Mouse (Mus musculus): Measurements from ENCODE around the gene Pmepa1.

Pmepa1 gene

GRCm38 (mm10) chr2:173212227-173212626 lies 64.1 kb downstream of the Pmepa1 start:
- Histone ChIP-seq H3K36me3 (ENCODE audit: insufficient read depth, low read length) (no peaks in the 10 kb centered on the region), H3K4me3 (replicated peaks; ENCODE audit: low read length) (no peak overlapping the region), H3K9me3 (ENCODE audit: low read length) (no peaks in the 10 kb centered on the region), H3K4me1 (replicated peaks; ENCODE audit: low read depth, low read length) (peaks cover 22% of the 10 kb centered on the region), H3K27me3 (ENCODE audit: insufficient read depth, low read length) (peaks cover 17% of the 10 kb centered on the region)
- TF ChIP-seq NANOG (IDR thresholded peaks at IDR 0.05; ENCODE audit: borderline replicate concordance, low read length): no peak
- no peak for TF ChIP-seq POU5F1 (IDR thresholded peaks at IDR 0.05; ENCODE audit: borderline replicate concordance, low read length)
- TF ChIP-seq CTCF (conservative IDR thresholded peaks at IDR 0.05; ENCODE audit: low read length): no peak

DNA sequence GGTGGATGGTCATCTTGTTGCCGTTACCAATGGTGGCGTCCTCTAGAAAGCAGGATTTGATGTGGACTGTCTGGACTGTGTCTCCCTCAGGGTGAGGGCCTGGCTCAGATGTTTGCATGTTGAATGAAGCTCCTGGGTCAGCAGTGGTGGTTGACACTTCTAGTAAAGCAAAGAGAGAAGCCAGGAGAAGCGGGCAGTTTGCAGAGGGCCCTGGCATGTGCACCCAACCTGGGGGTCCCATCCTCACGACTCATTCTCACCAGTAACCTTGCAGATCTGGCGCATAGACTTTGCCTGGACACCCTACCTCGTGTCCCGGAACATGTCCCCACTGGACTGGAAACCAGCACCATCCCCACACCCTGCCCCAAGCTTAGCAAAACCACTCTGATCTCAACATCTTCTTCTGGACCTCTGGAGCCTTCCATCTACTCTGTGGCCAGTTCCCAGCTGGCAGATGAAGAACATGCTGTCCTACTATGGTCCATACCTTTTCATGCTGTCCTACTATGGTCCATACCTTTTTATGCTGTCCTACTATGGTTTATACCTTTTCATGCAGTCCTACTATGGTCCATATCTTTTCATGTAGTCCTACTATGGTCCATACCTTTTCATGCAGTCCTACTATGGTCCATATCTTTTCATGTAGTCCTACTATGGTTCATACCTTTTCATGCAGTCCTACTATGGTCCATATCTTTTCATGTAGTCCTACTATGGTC lies 67.1 kb downstream of the Pmepa1 start:
- TF ChIP-seq POU5F1 (IDR thresholded peaks at IDR 0.05; ENCODE audit: borderline replicate concordance, low read length): no peak
- no peak for TF ChIP-seq CTCF (conservative IDR thresholded peaks at IDR 0.05; ENCODE audit: low read length)
- no peak for TF ChIP-seq NANOG (IDR thresholded peaks at IDR 0.05; ENCODE audit: borderline replicate concordance, low read length)
- Histone ChIP-seq H3K4me3 (replicated peaks; ENCODE audit: low read length) (no peak overlapping the region), H3K9me3 (ENCODE audit: low read length) (no peaks in the 10 kb centered on the region), H3K36me3 (ENCODE audit: insufficient read depth, low read length) (no peaks in the 10 kb centered on the region), H3K27me3 (ENCODE audit: insufficient read depth, low read length) (peaks cover 3% of the 10 kb centered on the region; the same call in 1 of the 2 replicates), H3K4me1 (replicated peaks; ENCODE audit: low read depth, low read length) (peaks cover 26% of the 10 kb centered on the region)

- H3K36me3 ChIP-seq (ENCODE audit: insufficient read depth, low read length): no peaks in the 10 kb centered on the region
- H3K9me3 ChIP-seq (ENCODE audit: low read length): no peaks in the 10 kb centered on the region
- peaks cover 4% of the 10 kb centered on the region for H3K27me3 ChIP-seq (ENCODE audit: insufficient read depth, low read length)
- H3K4me3 ChIP-seq (replicated peaks; ENCODE audit: low read length): no peak overlapping the region
- peaks cover 42% of the 10 kb centered on the region for H3K4me1 ChIP-seq (replicated peaks; ENCODE audit: low read depth, low read length)
- TF ChIP-seq POU5F1 (IDR thresholded peaks at IDR 0.05; ENCODE audit: borderline replicate concordance, low read length): no peak
- TF ChIP-seq NANOG (IDR thresholded peaks at IDR 0.05; ENCODE audit: borderline replicate concordance, low read length): no peak
- TF ChIP-seq CTCF (conservative IDR thresholded peaks at IDR 0.05; ENCODE audit: low read length): no peak
Measured at GRCm38 (mm10) chr2:173207051-173207450, 69.3 kb downstream of the Pmepa1 start.

DNA sequence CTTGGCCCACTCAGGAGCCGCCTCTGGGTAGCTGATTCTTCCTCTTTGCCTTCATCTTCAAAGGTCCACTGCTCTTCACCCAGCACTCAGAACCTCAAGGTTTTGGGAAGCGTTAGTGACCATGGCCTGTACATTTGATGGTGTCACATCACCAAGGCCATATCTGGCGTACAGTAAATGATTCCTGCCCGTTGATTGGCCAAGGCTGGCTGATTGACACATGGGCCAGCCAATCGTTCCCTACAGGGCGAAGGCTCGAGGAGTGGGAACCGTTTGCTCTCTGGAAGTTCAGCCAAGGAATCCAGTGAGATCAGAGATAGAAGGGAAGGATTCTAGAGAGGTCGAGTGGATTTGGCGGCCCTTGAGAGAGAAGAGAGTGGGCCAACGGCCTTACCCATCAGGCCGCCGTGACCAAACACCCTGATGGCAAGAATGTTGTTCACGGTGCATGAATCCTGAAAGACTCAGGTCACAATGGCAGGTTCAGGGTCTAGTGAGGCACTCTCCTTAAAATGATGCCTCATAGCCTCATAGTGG lies 70.7 kb downstream of the Pmepa1 start:
- TF ChIP-seq CTCF (conservative IDR thresholded peaks at IDR 0.05; ENCODE audit: low read length) (no peak), POU5F1 (IDR thresholded peaks at IDR 0.05; ENCODE audit: borderline replicate concordance, low read length) (no peak)
- Histone ChIP-seq H3K4me1 (replicated peaks; ENCODE audit: low read depth, low read length) (peaks cover 33% of the 10 kb centered on the region), H3K36me3 (ENCODE audit: insufficient read depth, low read length) (no peaks in the 10 kb centered on the region), H3K4me3 (replicated peaks; ENCODE audit: low read length) (peak overlapping the region; percentile 43; the same call in 1 of the 2 replicates), H3K27me3 (ENCODE audit: insufficient read depth, low read length) (peaks cover 8% of the 10 kb centered on the region), H3K9me3 (ENCODE audit: low read length) (no peaks in the 10 kb centered on the region)

GRCm38 (mm10) chr2:173204671-173205070 lies 71.7 kb downstream of the Pmepa1 start:
- Histone ChIP-seq H3K27me3 (ENCODE audit: insufficient read depth, low read length) (peaks cover 8% of the 10 kb centered on the region), H3K9me3 (ENCODE audit: low read length) (no peaks in the 10 kb centered on the region), H3K36me3 (ENCODE audit: insufficient read depth, low read length) (no peaks in the 10 kb centered on the region), H3K4me3 (replicated peaks; ENCODE audit: low read length) (no peak overlapping the region), H3K4me1 (replicated peaks; ENCODE audit: low read depth, low read length) (peaks cover 30% of the 10 kb centered on the region)
- TF ChIP-seq NANOG (IDR thresholded peaks at IDR 0.05; ENCODE audit: borderline replicate concordance, low read length): no peak
- TF ChIP-seq CTCF (conservative IDR thresholded peaks at IDR 0.05; ENCODE audit: low read length): no peak
- no peak for TF ChIP-seq POU5F1 (IDR thresholded peaks at IDR 0.05; ENCODE audit: borderline replicate concordance, low read length)

DNA sequence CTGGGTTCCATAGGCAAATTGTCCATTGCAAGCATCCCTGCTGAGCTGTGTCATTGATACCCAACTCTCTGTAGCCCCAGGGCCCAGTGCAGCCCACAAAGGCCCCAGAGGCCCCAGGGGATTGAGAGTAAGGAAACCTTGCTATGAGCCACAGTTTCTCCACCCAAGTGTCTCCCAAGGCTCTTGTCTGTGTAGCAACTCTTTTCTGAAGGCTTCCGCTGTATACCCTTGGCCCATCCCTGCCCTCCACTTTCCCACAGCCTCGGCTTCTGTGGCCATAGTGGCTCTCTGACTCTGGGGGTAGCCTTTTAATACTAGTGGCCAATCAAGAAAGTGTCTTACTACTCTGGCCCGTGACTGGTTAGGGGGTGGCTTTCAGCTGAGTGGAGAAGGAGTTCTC lies 72.6 kb downstream of the Pmepa1 start:
- H3K27me3 ChIP-seq (ENCODE audit: insufficient read depth, low read length): peaks cover 8% of the 10 kb centered on the region
- TF ChIP-seq NANOG (IDR thresholded peaks at IDR 0.05; ENCODE audit: borderline replicate concordance, low read length) (no peak), POU5F1 (IDR thresholded peaks at IDR 0.05; ENCODE audit: borderline replicate concordance, low read length) (no peak), CTCF (conservative IDR thresholded peaks at IDR 0.05; ENCODE audit: low read length) (no peak)
- H3K4me3 ChIP-seq (replicated peaks; ENCODE audit: low read length): no peak overlapping the region
- peaks cover 30% of the 10 kb centered on the region for H3K4me1 ChIP-seq (replicated peaks; ENCODE audit: low read depth, low read length)
- no peaks in the 10 kb centered on the region for H3K36me3 ChIP-seq (ENCODE audit: insufficient read depth, low read length)
- H3K9me3 ChIP-seq (ENCODE audit: low read length): no peaks in the 10 kb centered on the region

GRCm38 (mm10) chr2:173202924-173203689 lies 73.2 kb downstream of the Pmepa1 start:
- Histone ChIP-seq H3K36me3 (ENCODE audit: insufficient read depth, low read length) (no peaks in the 10 kb centered on the region), H3K4me1 (replicated peaks; ENCODE audit: low read depth, low read length) (peaks cover 30% of the 10 kb centered on the region), H3K27me3 (ENCODE audit: insufficient read depth, low read length) (peaks cover 8% of the 10 kb centered on the region), H3K9me3 (ENCODE audit: low read length) (no peaks in the 10 kb centered on the region), H3K4me3 (replicated peaks; ENCODE audit: low read length) (no peak overlapping the region)
- TF ChIP-seq NANOG (IDR thresholded peaks at IDR 0.05; ENCODE audit: borderline replicate concordance, low read length): no peak
- TF ChIP-seq CTCF (conservative IDR thresholded peaks at IDR 0.05; ENCODE audit: low read length): no peak
- no peak for TF ChIP-seq POU5F1 (IDR thresholded peaks at IDR 0.05; ENCODE audit: borderline replicate concordance, low read length)

DNA sequence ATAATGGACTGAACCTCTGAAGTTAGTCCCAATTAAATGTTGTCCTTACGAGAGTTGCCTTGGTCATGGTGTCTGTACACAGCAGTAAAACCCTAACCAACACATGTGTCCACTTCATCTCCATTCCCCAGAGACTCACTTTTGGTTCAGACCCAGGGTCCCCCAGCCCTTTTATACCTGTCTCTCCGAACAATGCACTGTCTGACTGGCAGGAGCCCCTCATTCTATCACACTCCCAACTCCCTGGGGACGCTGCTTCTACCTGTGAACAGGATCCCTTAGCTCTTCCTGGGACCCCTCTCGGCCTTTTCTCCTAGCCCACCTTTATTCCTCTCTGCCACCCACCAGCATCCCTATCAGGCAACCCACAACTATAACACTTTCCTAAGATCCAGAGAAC lies 81.5 kb downstream of the Pmepa1 start:
- no peaks in the 10 kb centered on the region for H3K9me3 ChIP-seq (ENCODE audit: low read length)
- no peaks in the 10 kb centered on the region for H3K36me3 ChIP-seq (ENCODE audit: insufficient read depth, low read length)
- no peak overlapping the region for H3K4me3 ChIP-seq (replicated peaks; ENCODE audit: low read length)
- no peaks in the 10 kb centered on the region for H3K4me1 ChIP-seq (replicated peaks; ENCODE audit: low read depth, low read length)
- 0 out of 2 replicates have a peak, but pooled peaks cover 3% of the 10 kb centered on the region for H3K27me3 ChIP-seq (ENCODE audit: insufficient read depth, low read length)
- TF ChIP-seq NANOG (IDR thresholded peaks at IDR 0.05; ENCODE audit: borderline replicate concordance, low read length) (no peak), CTCF (conservative IDR thresholded peaks at IDR 0.05; ENCODE audit: low read length) (no peak), POU5F1 (IDR thresholded peaks at IDR 0.05; ENCODE audit: borderline replicate concordance, low read length) (no peak)

All from E14TG2a.4 (cell line).